Mouse (Mus musculus): Measurements from ENCODE around the gene Eif6. TPM values are rescaled to one million over a fixed set of nuclear protein-coding genes. Genes with fewer than 3 reads are reported as not detected.
A peak's percentile ranks its signal among the peaks of the same experiment; 100 is the strongest.
"Not testable (repeated sequence)": the region's sequence is repeated elsewhere in the genome, so short reads cannot be mapped to it uniquely, and the experiment has no call there.

Eif6 gene
- polyA plus RNA-seq, 1 experiment: 71.0 TPM

DNA sequence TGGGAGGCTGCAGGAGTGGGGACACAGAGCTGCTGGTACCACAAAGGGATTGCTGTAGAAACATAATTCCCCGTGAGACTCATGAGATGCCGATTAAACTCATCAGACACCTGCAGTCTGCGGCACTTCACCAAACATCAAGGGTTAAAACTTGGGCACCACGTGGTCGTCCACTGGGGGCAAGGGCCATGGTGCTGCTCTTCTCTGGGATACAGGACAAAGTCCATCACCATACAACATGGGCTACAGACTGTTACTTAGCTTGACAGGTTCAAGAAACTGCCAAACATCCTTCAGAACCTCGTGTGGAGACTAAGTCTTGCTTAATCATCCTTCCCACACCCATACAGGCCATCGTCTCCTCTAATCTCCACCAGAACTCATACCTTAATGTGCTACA is 33.4 kb upstream of the Eif6 start:
- TF ChIP-seq POLR2A (IDR thresholded peaks at IDR 0.05; ENCODE audit: extremely low read depth, insufficient read depth, low read length) (no peak), CTCF (IDR thresholded peaks at IDR 0.05; ENCODE audit: extremely low read depth, insufficient read depth, low read length) (no peak)
- no peak overlapping the region for H3K4me3 ChIP-seq (ENCODE audit: insufficient read depth, low read length)
- no peaks in the 10 kb centered on the region; the same call in 1 of the 2 replicates for H3K4me1 ChIP-seq (ENCODE audit: control insufficient read depth, insufficient read depth, low read length)
- no peak overlapping the region for H3K27ac ChIP-seq (ENCODE audit: insufficient read depth, low read length)

DNA sequence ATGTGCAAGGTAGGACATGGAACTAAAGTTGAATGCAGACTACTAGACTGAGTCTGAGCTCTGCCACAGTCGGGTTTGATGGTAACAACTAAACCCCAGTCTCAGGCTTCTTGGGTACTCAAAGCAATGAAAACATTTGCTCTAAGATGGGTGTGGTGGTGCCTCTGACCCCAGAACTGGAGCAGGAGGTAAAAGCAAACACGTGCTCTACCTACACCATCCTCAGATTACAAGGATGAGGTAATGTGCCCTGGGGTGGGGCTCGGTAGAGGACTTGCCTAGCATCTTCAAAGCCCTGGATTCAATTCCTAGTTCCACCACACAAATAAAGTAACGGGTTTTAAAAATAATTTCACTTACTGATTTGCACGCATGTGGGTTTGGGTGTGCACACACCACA is 25.8 kb upstream of the Eif6 start:
- Histone ChIP-seq H3K4me1 (ENCODE audit: control insufficient read depth, insufficient read depth, low read length) (no peaks in the 10 kb centered on the region), H3K4me3 (ENCODE audit: insufficient read depth, low read length) (no peak overlapping the region), H3K27ac (ENCODE audit: insufficient read depth, low read length) (no peak overlapping the region)
- TF ChIP-seq CTCF (IDR thresholded peaks at IDR 0.05; ENCODE audit: extremely low read depth, insufficient read depth, low read length) (no peak), POLR2A (IDR thresholded peaks at IDR 0.05; ENCODE audit: extremely low read depth, insufficient read depth, low read length) (no peak)

DNA sequence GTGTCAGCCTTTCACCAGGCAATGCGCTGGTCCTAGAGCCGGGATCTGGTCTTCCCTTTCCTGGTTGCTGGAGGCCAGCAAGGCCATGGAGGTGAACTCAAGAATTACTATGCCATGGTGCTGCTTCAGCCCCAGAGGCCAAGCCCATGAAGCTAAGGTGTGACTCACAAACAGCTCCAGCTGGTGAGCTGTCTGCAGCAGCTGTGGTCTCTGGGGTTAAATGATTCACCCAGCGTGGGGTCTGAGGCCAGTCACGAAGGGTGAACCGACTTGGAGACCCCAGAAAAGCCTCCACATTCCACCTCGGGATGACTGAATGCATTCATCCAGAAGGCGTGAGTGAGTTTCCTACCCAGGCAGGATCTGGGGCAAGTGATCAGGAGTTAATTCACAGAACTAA is 23.4 kb upstream of the Eif6 start:
- no peak for TF ChIP-seq CTCF (IDR thresholded peaks at IDR 0.05; ENCODE audit: extremely low read depth, insufficient read depth, low read length)
- TF ChIP-seq POLR2A (IDR thresholded peaks at IDR 0.05; ENCODE audit: extremely low read depth, insufficient read depth, low read length): no peak
- Histone ChIP-seq H3K4me3 (ENCODE audit: insufficient read depth, low read length) (no peak overlapping the region), H3K4me1 (ENCODE audit: control insufficient read depth, insufficient read depth, low read length) (no peaks in the 10 kb centered on the region)

DNA sequence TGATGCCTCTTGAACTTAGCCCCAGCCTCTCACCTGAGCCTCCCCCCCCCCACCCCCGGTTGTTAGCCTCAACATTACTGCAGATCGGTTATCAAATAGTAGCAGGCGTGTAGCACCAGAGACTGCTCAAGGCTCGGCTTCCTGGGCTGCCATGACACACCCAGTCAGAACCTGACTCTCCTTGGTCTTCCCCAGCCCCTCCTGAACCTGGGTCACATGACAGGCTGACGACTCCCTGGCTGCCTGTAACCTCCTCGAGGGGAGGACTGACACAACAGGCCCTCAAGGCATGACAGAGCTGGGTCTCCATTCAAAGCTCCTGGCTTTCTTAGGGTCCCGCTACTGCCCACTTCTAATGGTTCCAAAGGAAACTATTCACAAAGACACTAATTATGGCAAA is 22.7 kb upstream of the Eif6 start:
- H3K27ac ChIP-seq (ENCODE audit: insufficient read depth, low read length): no peak overlapping the region
- H3K4me3 ChIP-seq (ENCODE audit: insufficient read depth, low read length): no peak overlapping the region
- no peak for TF ChIP-seq POLR2A (IDR thresholded peaks at IDR 0.05; ENCODE audit: extremely low read depth, insufficient read depth, low read length)
- TF ChIP-seq CTCF (IDR thresholded peaks at IDR 0.05; ENCODE audit: extremely low read depth, insufficient read depth, low read length): no peak
- no peaks in the 10 kb centered on the region for H3K4me1 ChIP-seq (ENCODE audit: control insufficient read depth, insufficient read depth, low read length)

More for the DNA sequence above, 23.4 kb upstream of the Eif6 start:
- no peak overlapping the region for H3K27ac ChIP-seq (ENCODE audit: insufficient read depth, low read length)

DNA sequence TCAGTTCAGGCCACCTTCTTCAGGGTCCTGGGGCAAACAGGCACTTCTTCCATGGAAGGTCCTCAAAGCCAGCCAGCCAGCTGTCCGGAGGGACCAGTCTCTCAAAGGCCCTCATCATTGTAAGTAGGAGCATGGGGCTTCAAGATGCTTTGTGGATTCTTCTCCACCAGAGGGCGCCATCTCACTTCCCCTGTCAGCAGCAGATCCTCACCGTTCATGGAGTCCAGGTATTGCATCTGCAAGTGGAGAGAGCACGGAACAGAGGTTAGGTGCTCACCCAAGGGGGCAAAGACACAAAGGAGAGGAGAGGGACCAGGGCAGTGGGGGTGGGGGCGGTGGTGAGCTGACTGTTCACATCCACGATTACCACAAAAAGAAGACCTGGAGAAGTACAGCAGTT is 21.6 kb upstream of the Eif6 start:
- Histone ChIP-seq H3K4me3 (ENCODE audit: insufficient read depth, low read length) (no peak overlapping the region), H3K27ac (ENCODE audit: insufficient read depth, low read length) (no peak overlapping the region), H3K4me1 (ENCODE audit: control insufficient read depth, insufficient read depth, low read length) (no peaks in the 10 kb centered on the region)
- TF ChIP-seq POLR2A (IDR thresholded peaks at IDR 0.05; ENCODE audit: extremely low read depth, insufficient read depth, low read length) (no peak), CTCF (IDR thresholded peaks at IDR 0.05; ENCODE audit: extremely low read depth, insufficient read depth, low read length) (peak; percentile 91)

DNA sequence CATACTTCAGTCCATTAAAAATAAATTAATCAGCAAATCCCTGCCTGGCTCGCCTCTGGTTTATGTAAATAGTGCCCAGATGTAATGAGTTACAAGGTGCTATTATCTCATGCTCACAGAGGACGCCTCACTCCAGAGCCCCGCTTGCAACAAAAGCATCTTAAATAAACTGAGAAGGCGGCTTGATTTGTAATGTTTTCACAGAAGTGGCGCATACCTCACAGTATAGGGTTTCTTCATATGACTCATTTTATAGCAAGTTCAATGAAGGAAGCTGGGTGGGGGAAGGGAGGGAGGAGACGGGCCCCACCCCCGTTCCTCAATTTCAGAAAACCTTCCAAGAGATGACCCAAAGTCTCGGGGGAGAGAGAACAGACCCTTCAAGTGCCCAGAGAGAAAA is 20.2 kb upstream of the Eif6 start:
- no peak overlapping the region for H3K27ac ChIP-seq (ENCODE audit: insufficient read depth, low read length)
- no peaks in the 10 kb centered on the region for H3K4me1 ChIP-seq (ENCODE audit: control insufficient read depth, insufficient read depth, low read length)
- no peak overlapping the region for H3K4me3 ChIP-seq (ENCODE audit: insufficient read depth, low read length)
- TF ChIP-seq POLR2A (IDR thresholded peaks at IDR 0.05; ENCODE audit: extremely low read depth, insufficient read depth, low read length) (no peak), CTCF (IDR thresholded peaks at IDR 0.05; ENCODE audit: extremely low read depth, insufficient read depth, low read length) (no peak)

DNA sequence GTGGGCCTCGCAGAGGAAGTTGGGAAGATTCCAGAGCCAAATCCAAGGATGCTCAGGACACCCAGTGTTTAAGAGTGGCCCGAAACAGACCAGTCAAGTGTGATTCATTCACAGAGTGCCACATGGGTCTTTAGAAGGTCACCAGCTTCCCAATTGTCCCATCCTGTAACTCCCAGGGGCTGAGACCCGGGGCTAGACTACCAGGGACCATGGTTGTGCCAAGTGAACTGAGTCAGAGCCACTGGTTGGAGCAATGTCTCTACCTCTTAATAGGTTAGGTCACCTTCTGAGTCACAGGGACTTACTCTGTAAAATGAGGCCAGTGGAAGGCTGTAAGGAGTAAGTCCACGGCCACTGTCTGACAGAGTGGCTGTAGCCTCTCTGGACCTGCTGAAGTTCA is 12.2 kb upstream of the Eif6 start:
- TF ChIP-seq CTCF (IDR thresholded peaks at IDR 0.05; ENCODE audit: extremely low read depth, insufficient read depth, low read length) (no peak), POLR2A (IDR thresholded peaks at IDR 0.05; ENCODE audit: extremely low read depth, insufficient read depth, low read length) (no peak)
- Histone ChIP-seq H3K4me3 (ENCODE audit: insufficient read depth, low read length) (no peak overlapping the region), H3K27ac (ENCODE audit: insufficient read depth, low read length) (no peak overlapping the region), H3K4me1 (ENCODE audit: control insufficient read depth, insufficient read depth, low read length) (no peaks in the 10 kb centered on the region)

DNA sequence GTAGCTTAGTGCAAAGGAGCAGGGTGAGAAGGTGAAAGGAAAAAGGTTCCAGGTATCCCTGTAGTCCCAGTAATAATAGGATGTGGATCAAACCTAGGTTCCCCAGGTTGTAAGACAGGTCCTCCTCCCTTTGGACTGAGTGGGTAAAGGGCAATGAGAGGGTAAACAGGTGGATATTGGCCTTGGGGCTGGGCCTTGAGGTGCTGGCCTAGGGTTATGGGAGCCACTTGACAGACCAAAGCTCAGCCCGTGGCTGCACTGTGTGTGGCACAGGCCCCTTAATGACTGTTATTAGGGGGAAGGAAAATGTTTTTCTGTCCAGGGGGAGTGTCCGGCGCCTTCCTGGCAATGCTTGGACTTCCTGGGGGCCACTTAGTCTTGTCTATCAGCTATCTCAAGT is 11.2 kb upstream of the Eif6 start:
- H3K4me3 ChIP-seq (ENCODE audit: insufficient read depth, low read length): no peak overlapping the region
- no peak overlapping the region for H3K27ac ChIP-seq (ENCODE audit: insufficient read depth, low read length)
- no peak for TF ChIP-seq POLR2A (IDR thresholded peaks at IDR 0.05; ENCODE audit: extremely low read depth, insufficient read depth, low read length)
- TF ChIP-seq CTCF (IDR thresholded peaks at IDR 0.05; ENCODE audit: extremely low read depth, insufficient read depth, low read length): no peak
- no peaks in the 10 kb centered on the region for H3K4me1 ChIP-seq (ENCODE audit: control insufficient read depth, insufficient read depth, low read length)

DNA sequence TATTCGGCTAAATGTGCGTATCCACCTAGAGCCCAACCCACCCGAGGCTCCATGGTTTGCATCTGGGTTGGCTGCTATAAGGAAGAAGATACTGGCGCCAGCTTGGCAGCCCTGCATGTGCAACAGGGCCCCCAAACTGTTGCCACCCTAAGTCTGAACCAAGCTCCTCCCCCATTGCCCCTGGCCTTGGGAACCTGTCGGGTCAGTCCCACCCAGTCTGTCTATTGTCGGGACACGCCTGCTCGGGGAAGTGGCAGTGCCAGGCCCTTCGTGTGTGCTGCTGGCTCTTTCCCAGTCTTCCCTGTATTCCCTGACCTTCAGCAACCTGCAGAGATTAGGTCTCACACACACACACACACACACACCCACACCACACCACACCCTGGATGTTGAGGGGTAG is 8.0 kb upstream of the Eif6 start, which contains the start of gene Fam83c:
Gene Fam83c, minus strand, starts transcription at position 123 of the 400 bp plus-strand sequence.
- Histone ChIP-seq H3K4me1 (ENCODE audit: control insufficient read depth, insufficient read depth, low read length) (no peaks in the 10 kb centered on the region), H3K27ac (ENCODE audit: insufficient read depth, low read length) (no peak within 1 kb of the TSS), H3K4me3 (ENCODE audit: insufficient read depth, low read length) (no peak within 1 kb of the TSS)
- no peak for TF ChIP-seq CTCF (IDR thresholded peaks at IDR 0.05; ENCODE audit: extremely low read depth, insufficient read depth, low read length)
- TF ChIP-seq POLR2A (IDR thresholded peaks at IDR 0.05; ENCODE audit: extremely low read depth, insufficient read depth, low read length): no peak

DNA sequence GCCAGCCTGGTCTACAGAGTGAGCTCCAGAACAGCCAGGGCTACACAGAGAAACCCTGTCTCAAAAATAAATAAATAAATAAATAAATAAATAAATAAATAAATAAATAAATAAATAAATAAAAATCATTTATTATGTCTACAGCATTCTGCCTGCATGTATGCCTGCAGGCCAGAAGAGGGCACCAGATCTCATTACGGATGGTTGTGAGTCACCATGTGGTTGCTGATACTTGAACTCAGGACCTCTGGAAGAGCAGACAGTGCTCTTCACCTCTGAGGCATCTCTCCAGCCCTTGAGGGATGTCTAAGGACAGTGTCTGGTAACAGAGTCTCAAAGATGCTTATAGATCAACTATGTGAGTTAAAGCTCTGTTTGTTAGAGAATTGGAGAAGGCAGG is 5.4 kb upstream of the Eif6 start:
- H3K4me3 ChIP-seq (ENCODE audit: insufficient read depth, low read length); H3K4me1 ChIP-seq (ENCODE audit: control insufficient read depth, insufficient read depth, low read length); H3K27ac ChIP-seq (ENCODE audit: insufficient read depth, low read length): not testable (repeated sequence)

DNA sequence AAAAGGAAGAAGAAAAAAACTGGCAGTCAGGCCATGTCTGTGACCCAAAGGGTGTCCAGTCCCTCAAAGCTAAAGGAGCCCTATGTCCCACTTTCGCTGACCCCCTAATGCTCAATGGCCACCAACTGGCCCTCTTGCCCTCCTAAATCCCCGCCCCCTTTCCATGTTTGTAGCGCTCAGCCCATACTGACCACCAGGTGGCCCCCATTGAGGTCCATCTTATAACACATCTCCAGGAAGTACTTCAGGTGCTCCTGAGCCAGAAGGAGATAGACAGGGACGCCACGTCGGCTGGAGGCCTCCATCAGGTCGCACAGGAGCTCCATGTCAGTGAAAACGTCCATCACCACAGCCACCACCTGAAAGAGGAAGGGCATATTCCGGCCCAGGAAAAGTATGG is 4.6 kb upstream of the Eif6 start:
- Histone ChIP-seq H3K4me3 (ENCODE audit: insufficient read depth, low read length) (no peak overlapping the region), H3K27ac (ENCODE audit: insufficient read depth, low read length) (no peak overlapping the region), H3K4me1 (ENCODE audit: control insufficient read depth, insufficient read depth, low read length) (no peaks in the 10 kb centered on the region)
- TF ChIP-seq CTCF (IDR thresholded peaks at IDR 0.05; ENCODE audit: extremely low read depth, insufficient read depth, low read length): no peak
- no peak for TF ChIP-seq POLR2A (IDR thresholded peaks at IDR 0.05; ENCODE audit: extremely low read depth, insufficient read depth, low read length)
